Mouse (Mus musculus) E14TG2a.4 (cell line): Measurements from ENCODE around the gene AW551984.

Experiments used
- H3K27me3 ChIP-seq: 2 replicates; pipeline ENCODE4 v1.6.1; 2014; ENCODE audit warnings: low read length, control low read depth; ENCODE audit not compliant: insufficient read depth
- H3K36me3 ChIP-seq: 2 replicates; pipeline ENCODE4 v1.6.1; 2014; ENCODE audit warnings: low read length, control low read depth; ENCODE audit not compliant: insufficient read depth
- H3K4me1 ChIP-seq: replicated peaks from 2 replicates; pipeline ENCODE4 v1.6.1; 2014; ENCODE audit warnings: low read depth, low read length, control low read depth
- H3K4me3 ChIP-seq: replicated peaks from 2 replicates; pipeline ENCODE4 v1.5.1; 2014; ENCODE audit warnings: mild to moderate bottlenecking, low read length
- H3K9me3 ChIP-seq: 2 replicates; pipeline ENCODE4 v1.6.1; 2014; ENCODE audit warnings: low read length, control low read depth
- CTCF ChIP-seq: conservative IDR thresholded peaks from 2 replicates; pipeline ENCODE4 v1.5.1; 2014; ENCODE audit warnings: low read length
- NANOG ChIP-seq: IDR thresholded peaks from 2 replicates; pipeline ENCODE4 v1.6.1; 2014; ENCODE audit warnings: borderline replicate concordance, low read length, mixed read lengths
- POU5F1 ChIP-seq: IDR thresholded peaks from 2 replicates; pipeline ENCODE4 v1.6.1; 2014; ENCODE audit warnings: low read length, borderline replicate concordance

AW551984 gene

GRCm38 (mm10) chr9:39610355-39610754 lies 6.2 kb upstream of the AW551984 start, which contains the start of gene Olfr148:
Gene Olfr148, plus strand, starts transcription at chr9:39610655.
- Histone ChIP-seq H3K36me3 (no peaks in the 10 kb centered on the region), H3K9me3 (no peaks in the 10 kb centered on the region), H3K27me3 (peaks cover 2% of the 10 kb centered on the region; the same call in 1 of the 2 replicates), H3K4me1 (no peaks in the 10 kb centered on the region), H3K4me3 (no peak within 1 kb of the TSS)
- TF ChIP-seq NANOG (no peak), CTCF (no peak), POU5F1 (no peak)

GRCm38 (mm10) chr9:39608497-39608896 lies 4.3 kb upstream of the AW551984 start:
- H3K4me1 ChIP-seq, result peaks cover 11% of the 10 kb centered on the region
- no peak overlapping the region for H3K4me3 ChIP-seq
- TF ChIP-seq CTCF (no peak), NANOG (no peak), POU5F1 (no peak)
- peaks cover 2% of the 10 kb centered on the region; the same call in 1 of the 2 replicates for H3K27me3 ChIP-seq
- H3K36me3 ChIP-seq, result no peaks in the 10 kb centered on the region
- H3K9me3 ChIP-seq, result no peaks in the 10 kb centered on the region

DNA sequence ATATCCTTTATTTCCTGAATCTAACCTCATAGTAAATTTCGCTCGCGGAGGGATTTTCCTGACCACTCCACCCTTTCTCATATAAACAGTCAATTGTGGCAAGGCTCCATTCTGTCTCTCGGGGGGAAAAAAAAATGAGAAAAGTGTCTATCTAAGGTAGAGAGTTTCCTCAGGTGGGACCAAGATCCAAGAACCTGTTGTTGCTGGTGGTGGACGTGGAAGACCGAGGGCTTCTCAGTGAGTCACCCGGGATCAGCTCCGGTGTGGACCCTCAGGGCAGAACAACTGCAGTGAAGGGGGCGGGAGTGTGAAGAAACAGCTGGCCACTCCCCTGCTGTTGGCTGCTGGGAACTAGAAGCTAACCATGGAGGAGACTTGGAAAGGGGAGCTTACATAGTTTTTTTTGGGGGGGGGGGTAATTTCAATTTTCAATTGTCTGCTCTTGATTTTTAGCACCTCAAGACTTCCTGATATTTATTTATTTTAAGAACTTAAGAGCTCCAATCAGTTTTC lies 814 bp downstream of the AW551984 start:
- TF ChIP-seq POU5F1, result no peak
- no peak for TF ChIP-seq NANOG
- TF ChIP-seq CTCF, result no peak
- Histone ChIP-seq H3K4me3 (peak overlapping the region; percentile 61), H3K36me3 (no peaks in the 10 kb centered on the region)

GRCm38 (mm10) chr9:39602536-39603332 lies 1.5 kb downstream of the AW551984 start:
- H3K4me3 ChIP-seq, result peak overlapping the region; percentile 61
- no peak for TF ChIP-seq CTCF
- TF ChIP-seq NANOG, result no peak
- H3K36me3 ChIP-seq, result no peaks in the 10 kb centered on the region
- H3K27me3 ChIP-seq, result peaks cover 2% of the 10 kb centered on the region; the same call in 1 of the 2 replicates
- no peaks in the 10 kb centered on the region for H3K9me3 ChIP-seq
- H3K4me1 ChIP-seq, result peaks cover 34% of the 10 kb centered on the region

More for the DNA sequence above, 814 bp downstream of the AW551984 start:
- H3K27me3 ChIP-seq, result peaks cover 2% of the 10 kb centered on the region; the same call in 1 of the 2 replicates
- H3K4me1 ChIP-seq, result peaks cover 34% of the 10 kb centered on the region
- no peaks in the 10 kb centered on the region for H3K9me3 ChIP-seq

- H3K4me1 ChIP-seq, result no peaks in the 10 kb centered on the region
- TF ChIP-seq NANOG, result no peak
- no peak for TF ChIP-seq POU5F1
- no peak for TF ChIP-seq CTCF
- H3K36me3 ChIP-seq, result no peaks in the 10 kb centered on the region
- no peaks in the 10 kb centered on the region for H3K27me3 ChIP-seq
- H3K4me3 ChIP-seq, result no peak overlapping the region
- H3K9me3 ChIP-seq, result no peaks in the 10 kb centered on the region
Observed at GRCm38 (mm10) chr9:39577050-39577449, 27.2 kb downstream of the AW551984 start.

DNA sequence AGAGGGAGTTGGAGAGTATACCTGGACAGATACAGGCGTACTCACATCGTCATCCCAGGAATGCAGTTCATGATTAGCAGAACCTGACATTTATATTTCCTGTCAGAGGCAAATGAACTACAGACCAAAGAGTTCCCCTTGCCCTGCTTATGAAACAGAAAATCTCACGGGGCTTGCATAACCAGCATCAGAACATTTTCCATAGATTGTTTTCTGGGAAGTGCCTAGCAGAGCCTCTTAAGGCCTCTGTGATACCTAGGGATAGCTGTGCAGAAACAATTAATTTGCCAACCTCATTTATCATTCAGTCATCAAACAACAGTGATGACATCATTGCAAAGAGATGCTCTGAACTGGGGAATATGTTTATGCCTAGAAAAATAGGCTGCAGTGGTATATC lies 28.7 kb downstream of the AW551984 start, which contains the start of gene Olfr959:
Olfr959 (minus strand) TSS at position 101 of the 400 bp plus-strand sequence.
- Histone ChIP-seq H3K36me3 (no peaks in the 10 kb centered on the region), H3K9me3 (no peaks in the 10 kb centered on the region), H3K4me1 (no peaks in the 10 kb centered on the region), H3K27me3 (no peaks in the 10 kb centered on the region), H3K4me3 (no peak within 1 kb of the TSS)
- TF ChIP-seq POU5F1 (no peak), CTCF (no peak), NANOG (no peak)

- Histone ChIP-seq H3K9me3 (no peaks in the 10 kb centered on the region), H3K27me3 (no peaks in the 10 kb centered on the region), H3K4me3 (no peak overlapping the region), H3K4me1 (no peaks in the 10 kb centered on the region), H3K36me3 (no peaks in the 10 kb centered on the region)
- TF ChIP-seq CTCF (no peak), POU5F1 (no peak), NANOG (no peak)
Observed at GRCm38 (mm10) chr9:39558349-39558647, 45.9 kb downstream of the AW551984 start.

DNA sequence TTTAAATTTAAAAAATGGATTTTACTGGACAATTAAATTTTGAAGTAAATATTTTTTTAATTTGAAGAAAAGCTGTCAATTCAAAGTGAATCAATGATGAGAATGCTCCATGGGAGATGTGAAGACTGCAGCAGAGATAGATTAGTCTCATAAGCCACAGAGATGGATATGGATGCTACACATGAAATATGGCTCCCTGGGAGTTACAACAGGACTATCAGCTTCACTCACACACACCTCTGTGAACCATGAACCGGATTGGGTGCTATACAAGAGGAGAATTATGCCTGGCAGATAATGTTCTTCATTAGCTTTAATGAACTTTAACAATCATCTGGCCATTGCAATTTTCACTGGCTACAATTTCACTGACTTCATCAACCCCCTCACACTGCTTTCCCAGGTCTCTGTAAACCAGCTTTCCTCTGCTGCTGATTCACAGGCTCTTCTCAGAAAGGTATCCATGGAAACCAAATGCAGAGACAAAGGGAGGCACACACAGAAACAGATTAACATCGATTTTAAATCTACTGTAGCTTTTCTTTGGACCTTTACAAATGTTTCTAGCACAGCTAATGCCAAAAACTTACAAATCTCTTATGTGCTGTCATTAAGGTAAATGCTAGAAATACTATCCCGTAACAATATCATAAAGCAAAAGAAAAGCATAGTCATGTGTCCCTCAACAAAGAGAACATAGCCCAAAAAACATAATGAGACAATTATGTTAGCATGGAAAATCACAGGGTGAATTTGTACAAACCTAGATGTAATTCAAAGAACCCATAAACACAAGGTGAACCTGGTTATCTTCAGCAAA lies 46.5 kb downstream of the AW551984 start:
- H3K4me3 ChIP-seq, result no peak overlapping the region
- no peaks in the 10 kb centered on the region for H3K9me3 ChIP-seq
- TF ChIP-seq CTCF (no peak), POU5F1 (no peak), NANOG (no peak)

More for the DNA sequence above, 46.5 kb downstream of the AW551984 start:
- Histone ChIP-seq H3K27me3 (no peaks in the 10 kb centered on the region), H3K4me1 (no peaks in the 10 kb centered on the region), H3K36me3 (no peaks in the 10 kb centered on the region)
